Mouse (Mus musculus) brain, embryonic 14.5 days (tissue): ENCODE data around the gene Fli1.

ENCODE experiments used
- CTCF ChIP-seq: fragments of 200-500 bp; IDR thresholded peaks from 2 replicates; pipeline ENCODE4 v1.5.1; 2012; ENCODE audit warnings: inconsistent platforms, mild to moderate bottlenecking, moderate library complexity, borderline replicate concordance; ENCODE audit not compliant: insufficient read depth, insufficient read length; ENCODE audit errors: extremely low read depth
- POLR2A ChIP-seq: fragments of 200-500 bp; IDR thresholded peaks from 2 replicates; pipeline ENCODE4 v1.6.1; 2012; ENCODE audit warnings: mild to moderate bottlenecking, inconsistent platforms, borderline replicate concordance; ENCODE audit not compliant: poor library complexity, insufficient read depth, insufficient read length, severe bottlenecking; ENCODE audit errors: extremely low read depth

DNA sequence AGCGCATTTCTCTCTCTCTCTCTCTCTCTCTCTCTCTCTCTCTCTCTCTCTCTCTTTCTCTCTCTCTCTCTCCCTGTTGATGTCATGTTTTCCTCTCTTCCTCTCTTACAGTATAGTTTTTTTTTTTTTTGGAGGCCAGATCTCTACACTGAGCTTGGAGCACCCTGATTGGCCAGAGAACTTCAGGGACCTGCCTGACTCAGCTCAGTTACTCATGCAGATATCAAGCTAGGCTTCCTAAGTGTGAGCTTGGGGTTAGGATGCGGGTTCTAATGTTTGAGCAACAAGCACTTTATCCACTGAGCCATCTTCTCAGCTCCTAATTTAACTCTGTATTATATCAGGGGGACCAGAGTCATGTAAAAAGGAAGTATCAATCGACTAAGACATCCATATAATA, 126.7 kb downstream of the Fli1 start:
- TF ChIP-seq CTCF: no peak
- TF ChIP-seq POLR2A: no peak
